ENCODE assay signal across 13 mouse cellular contexts in the genomic region with DNA sequence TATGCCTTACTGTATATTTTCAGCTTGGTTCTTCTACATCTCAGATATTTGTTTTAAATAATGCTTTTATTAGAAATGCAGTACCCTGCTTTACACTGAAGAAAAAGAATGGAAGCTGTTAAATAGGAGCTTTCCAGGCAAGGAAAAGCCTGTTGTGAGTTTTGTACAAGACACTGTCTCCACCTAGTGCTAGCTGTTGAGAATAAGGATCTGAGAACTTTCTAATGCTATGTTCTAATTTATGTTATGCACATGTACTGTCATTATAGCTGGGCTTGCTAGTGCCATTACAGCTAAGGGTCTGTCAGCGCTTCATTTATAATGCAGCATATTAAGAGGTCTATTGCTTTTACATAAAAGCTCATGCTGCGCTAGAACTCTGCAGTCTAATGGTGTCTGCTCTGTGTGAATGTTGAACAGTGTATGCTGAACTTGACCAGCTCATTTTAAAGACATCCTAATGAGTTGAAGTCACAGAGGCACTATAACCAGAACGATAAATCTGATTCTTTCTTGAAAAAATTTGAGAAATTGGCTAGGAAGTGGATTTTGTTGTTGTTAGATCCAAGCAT.
DNase-seq lines count a peak whose midpoint lies in the region; ATAC-seq and TF ChIP-seq lines count a peak whose summit lies in the region.
"Had no signal": no experiment of that assay in that cellular context is flagged by ENCODE, and none has a peak within 500 bp of the region (broad histone marks: within the 10 kb centered on the region; RNA-seq: fewer than 3 reads in every experiment).

No protein-coding gene starts in this region.

- no peak overlapping the region for H3K27ac ChIP-seq in midbrain, embryonic 15.5 days
- no peak overlapping the region for H3K27ac ChIP-seq in heart, adult 2 months

- ATAC-seq in midbrain, embryonic 15.5 days (replicated peaks): peak; percentile 89

- no peak overlapping the region for H3K4me3 ChIP-seq in midbrain, embryonic 15.5 days
- no peak overlapping the region for H3K4me3 ChIP-seq in heart, adult 2 months
- H3K4me3 ChIP-seq: erythroblast, embryonic 14.5 days had no signal

- no peak for TF ChIP-seq CTCF in heart, adult 2 months (IDR thresholded peaks at IDR 0.05)

- H3K4me1 ChIP-seq in midbrain, embryonic 15.5 days: no peaks in the 10 kb centered on the region
- H3K4me1 ChIP-seq in heart, adult 2 months (ENCODE audit: control insufficient read depth, insufficient read depth, low read length): no peaks in the 10 kb centered on the region

- no peak for TF ChIP-seq EP300 in heart, adult 2 months (IDR thresholded peaks at IDR 0.05; ENCODE audit: insufficient read depth, low read depth, low read length)

- no peaks in the 10 kb centered on the region for H3K36me3 ChIP-seq in midbrain, embryonic 15.5 days (replicated peaks)
- H3K36me3 ChIP-seq in heart, adult 2 months (ENCODE audit: control insufficient read depth, insufficient read depth, low read length): no peaks in the 10 kb centered on the region

- intact Hi-C loops in left cerebral cortex, postnatal 14 days (cut with DNase I): loop anchor here (10.0 kb wide), 1 partner anchor 984 kb away; no protein-coding TSS in a partner anchor
- intact Hi-C loops in left cerebral cortex, postnatal 36 days (cut with DNase I): no loop called here
- intact Hi-C loops in heart, adult 2 months (cut with DNase I): no loop called here

- TF ChIP-seq POLR2A in heart, adult 2 months (IDR thresholded peaks at IDR 0.05; ENCODE audit: insufficient read depth, low read depth, low read length): no peak

- H3K79me2 ChIP-seq in heart, adult 2 months (replicated peaks; ENCODE audit: control insufficient read depth, insufficient read depth, low read length): no peaks in the 10 kb centered on the region

- WGBS in midbrain, embryonic 15.5 days: 78% methylated on average over 3 of the region's 3 CpGs
- 83% methylated on average over 3 of the region's 3 CpGs for WGBS in heart, adult 2 months

- no peaks in the 10 kb centered on the region for H3K9me3 ChIP-seq in midbrain, embryonic 15.5 days

- H3K4me2 ChIP-seq in midbrain, embryonic 15.5 days: no peak overlapping the region
- H3K4me2 ChIP-seq: liver, embryonic 11.5 days had no signal

- DNase-seq in cerebellum, adult 9-10 months: peak; percentile 24
- DNase-seq in cerebellum, adult 9-11 months: no peak
- DNase-seq in left cerebral cortex, postnatal 14 days (ENCODE audit: low spot score in 2 of 2): peak; percentile 26 to 34
- DNase-seq in left cerebral cortex, postnatal 36 days (ENCODE audit: low spot score in 2 of 2): no peak
- peak; percentile 4 for DNase-seq in embryo, embryonic 11.5 days (ENCODE audit: low read depth, low spot score)
- DNase-seq in spleen, postnatal 14 days (ENCODE audit: low spot score in 2 of 2): no peak
- no peak for DNase-seq in heart, adult 2 months
- DNase-seq: cerebellum, adult 11 months; lung, postnatal 4 days; spleen, adult 18-20 months had no signal

- no peaks in the 10 kb centered on the region for H3K27me3 ChIP-seq in midbrain, embryonic 15.5 days (replicated peaks)
- no peaks in the 10 kb centered on the region for H3K27me3 ChIP-seq in heart, adult 2 months (ENCODE audit: control insufficient read depth, insufficient read depth, low read length)

- no peak overlapping the region for H3K9ac ChIP-seq in midbrain, embryonic 15.5 days
- no peak overlapping the region for H3K9ac ChIP-seq in heart, adult 2 months (ENCODE audit: low read depth, low read length)

Comparison
In these comparisons a context has a peak if more than half of its experiments do, and no peak if none do; other contexts are left out.
1. DNase-seq: peak in cerebellum, adult 9-10 months (single experiment), left cerebral cortex, postnatal 14 days (2 of 2) and embryo, embryonic 11.5 days (single experiment); none in cerebellum, adult 9-11 months (single experiment), left cerebral cortex, postnatal 36 days (0 of 2), spleen, postnatal 14 days (0 of 2) and heart, adult 2 months (0 of 2).